Mouse (Mus musculus): ENCODE measurements around the gene Clic1. TPM values are rescaled to one million over a fixed set of nuclear protein-coding genes. Genes with fewer than 3 reads are reported as not detected.

The Clic1 gene
- polyA plus RNA-seq, 1 experiment from 2014 or later: 312 TPM

DNA sequence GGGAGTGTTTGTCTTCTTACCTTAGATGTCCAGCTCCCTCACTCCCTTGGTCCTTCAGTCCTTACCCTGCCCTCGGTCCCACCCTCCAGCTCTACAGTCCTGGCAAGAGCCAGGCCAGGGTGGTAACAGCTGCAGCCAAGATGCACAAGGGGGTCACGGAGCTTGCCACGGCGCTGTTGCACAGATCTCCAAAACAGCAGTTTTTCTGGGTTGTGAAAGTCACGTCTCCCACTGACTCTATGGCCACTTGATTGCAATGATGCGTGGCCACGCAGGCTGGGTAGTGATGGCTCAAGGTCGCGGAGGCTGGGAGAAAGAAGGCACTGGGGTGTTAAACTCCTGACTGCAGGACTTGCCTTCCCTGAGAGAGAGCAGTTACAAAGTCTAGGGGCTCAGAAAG lies 21.7 kb downstream of the Clic1 start:
- no peak for ATAC-seq
- 0 out of 2 replicates have a peak, but pooled peaks cover 7% of the 10 kb centered on the region for H3K27me3 ChIP-seq (replicated peaks; ENCODE audit: control insufficient read depth, insufficient read depth, low read length)
- no peaks in the 10 kb centered on the region for H3K9me3 ChIP-seq (ENCODE audit: control insufficient read depth)
- H3K4me3 ChIP-seq (ENCODE audit: low read depth, low read length): no peak overlapping the region
- no peak overlapping the region for H3K4me2 ChIP-seq (replicated peaks; ENCODE audit: low read depth)
- no peaks in the 10 kb centered on the region for H3K4me1 ChIP-seq (replicated peaks; ENCODE audit: control insufficient read depth, insufficient read depth, low read length)
- H3K27ac ChIP-seq (ENCODE audit: low read depth, low read length): no peak overlapping the region
- H3K9ac ChIP-seq (ENCODE audit: low read depth, low read length): no peak overlapping the region
- WGBS: 75% methylated on average over 9 of the region's 9 CpGs
- TF ChIP-seq CTCF (IDR thresholded peaks at IDR 0.05; ENCODE audit: low read depth): no peak
- no peaks in the 10 kb centered on the region for H3K36me3 ChIP-seq (ENCODE audit: control insufficient read depth, insufficient read depth)

- no peak for ATAC-seq
- peaks cover 9% of the 10 kb centered on the region; the same call in 1 of the 2 replicates for H3K4me1 ChIP-seq (replicated peaks; ENCODE audit: control insufficient read depth, insufficient read depth, low read length)
- TF ChIP-seq CTCF (IDR thresholded peaks at IDR 0.05; ENCODE audit: low read depth): no peak
- H3K4me2 ChIP-seq (replicated peaks; ENCODE audit: low read depth): peak overlapping the region; percentile 27
- H3K36me3 ChIP-seq (ENCODE audit: control insufficient read depth, insufficient read depth): no peaks in the 10 kb centered on the region
- H3K9me3 ChIP-seq (ENCODE audit: control insufficient read depth): no peaks in the 10 kb centered on the region
- WGBS: 29% methylated on average over 17 of the region's 17 CpGs
- H3K27ac ChIP-seq (ENCODE audit: low read depth, low read length): no peak overlapping the region
- H3K4me3 ChIP-seq (ENCODE audit: low read depth, low read length): no peak overlapping the region
- no peak overlapping the region for H3K9ac ChIP-seq (ENCODE audit: low read depth, low read length)
- H3K27me3 ChIP-seq (replicated peaks; ENCODE audit: control insufficient read depth, insufficient read depth, low read length): no peaks in the 10 kb centered on the region
These were observed 24.3 kb downstream of the Clic1 start for GRCm38 (mm10) chr17:35074097-35074496.

DNA sequence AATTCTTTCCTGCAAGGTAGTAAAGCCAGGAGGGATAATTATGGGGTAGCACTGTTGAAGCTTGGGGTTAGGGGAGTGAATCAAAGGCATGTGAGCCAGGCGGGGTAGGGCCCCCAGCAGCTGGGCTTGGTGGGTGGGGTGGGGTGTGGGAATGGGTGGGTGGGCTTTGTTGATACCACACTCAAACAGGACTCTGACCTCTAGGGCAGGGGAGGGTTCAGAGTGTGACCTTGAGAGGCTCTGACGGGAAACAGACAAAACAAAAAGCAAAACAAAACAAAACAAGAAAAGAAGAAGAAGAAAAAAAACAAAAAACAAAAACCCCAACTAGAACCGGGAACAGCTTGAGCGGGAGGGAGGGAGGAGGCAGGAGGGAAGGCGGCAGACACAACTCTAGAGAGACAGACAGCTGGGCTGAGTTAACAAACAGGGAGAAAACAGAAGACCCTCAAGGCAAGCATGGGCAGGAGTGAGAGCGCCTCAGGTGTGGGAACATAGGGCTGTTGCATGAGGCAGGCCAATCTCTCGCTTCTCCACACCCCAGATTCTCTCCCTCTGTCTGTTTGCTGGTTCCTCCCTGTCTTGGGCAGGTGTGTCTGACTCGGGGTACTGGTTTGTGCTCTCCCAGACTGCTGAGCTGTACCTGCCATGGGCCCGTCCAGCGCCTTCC lies 26.9 kb downstream of the Clic1 start, which contains the start of gene Ly6g6e:
Gene Ly6g6e, plus strand, starts transcription at position 396 of the 670 bp plus-strand sequence.
- WGBS: 21% methylated on average over 9 of the region's 10 CpGs
- Histone ChIP-seq H3K9ac (ENCODE audit: low read depth, low read length) (peak within 1 kb of the TSS; percentile 44), H3K9me3 (ENCODE audit: control insufficient read depth) (no peaks in the 10 kb centered on the region), H3K36me3 (ENCODE audit: control insufficient read depth, insufficient read depth) (no peaks in the 10 kb centered on the region), H3K27ac (ENCODE audit: low read depth, low read length) (peak within 1 kb of the TSS; percentile 22; the same call in 1 of the 2 replicates), H3K27me3 (replicated peaks; ENCODE audit: control insufficient read depth, insufficient read depth, low read length) (no peaks in the 10 kb centered on the region), H3K4me2 (replicated peaks; ENCODE audit: low read depth) (peak within 1 kb of the TSS; percentile 61), H3K4me1 (replicated peaks; ENCODE audit: control insufficient read depth, insufficient read depth, low read length) (peaks cover 11% of the 10 kb centered on the region; the same call in 1 of the 2 replicates), H3K4me3 (ENCODE audit: low read depth, low read length) (peak within 1 kb of the TSS; percentile 23)
- no peak for TF ChIP-seq CTCF (IDR thresholded peaks at IDR 0.05; ENCODE audit: low read depth)
- ATAC-seq: no peak

DNA sequence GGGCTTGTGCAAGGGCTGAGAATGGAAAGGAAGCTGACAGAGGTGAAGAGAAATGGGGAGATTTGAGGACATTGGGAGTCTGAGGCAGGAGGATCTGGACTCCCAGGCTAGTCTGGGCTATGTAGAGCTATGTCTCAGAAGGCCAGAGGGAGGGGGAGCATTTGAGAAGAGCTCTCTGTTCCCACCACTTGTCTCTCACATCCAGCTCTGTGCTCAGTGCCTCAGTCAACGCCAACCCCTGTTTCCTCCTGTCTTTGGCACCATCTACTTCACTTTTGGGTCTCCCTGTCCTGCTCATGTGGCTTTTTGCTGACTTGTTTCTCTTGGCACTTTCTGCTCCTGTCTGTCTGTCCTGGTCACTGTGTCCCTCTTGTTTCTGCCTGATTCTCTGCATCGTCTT lies 27.5 kb downstream of the Clic1 start:
- H3K27me3 ChIP-seq (replicated peaks; ENCODE audit: control insufficient read depth, insufficient read depth, low read length): no peaks in the 10 kb centered on the region
- no peaks in the 10 kb centered on the region for H3K36me3 ChIP-seq (ENCODE audit: control insufficient read depth, insufficient read depth)
- H3K9ac ChIP-seq (ENCODE audit: low read depth, low read length): peak overlapping the region; percentile 44
- H3K9me3 ChIP-seq (ENCODE audit: control insufficient read depth): no peaks in the 10 kb centered on the region
- H3K27ac ChIP-seq (ENCODE audit: low read depth, low read length): peak overlapping the region; percentile 22; the same call in 1 of the 2 replicates
- no peak for ATAC-seq
- peak overlapping the region; percentile 61 for H3K4me2 ChIP-seq (replicated peaks; ENCODE audit: low read depth)
- 25% methylated on average over 2 of the region's 2 CpGs for WGBS
- H3K4me3 ChIP-seq (ENCODE audit: low read depth, low read length): peak overlapping the region; percentile 23
- TF ChIP-seq CTCF (IDR thresholded peaks at IDR 0.05; ENCODE audit: low read depth): no peak
- peaks cover 11% of the 10 kb centered on the region; the same call in 1 of the 2 replicates for H3K4me1 ChIP-seq (replicated peaks; ENCODE audit: control insufficient read depth, insufficient read depth, low read length)

GRCm38 (mm10) chr17:35077786-35078233 lies 28.0 kb downstream of the Clic1 start, which contains the start of gene Ly6g6d:
Gene Ly6g6d (minus strand): TSS chr17:35078065.
- 9% methylated on average over 14 of the region's 14 CpGs for WGBS
- H3K4me1 ChIP-seq (replicated peaks; ENCODE audit: control insufficient read depth, insufficient read depth, low read length): peaks cover 11% of the 10 kb centered on the region; the same call in 1 of the 2 replicates
- no peaks in the 10 kb centered on the region for H3K27me3 ChIP-seq (replicated peaks; ENCODE audit: control insufficient read depth, insufficient read depth, low read length)
- peak within 1 kb of the TSS; percentile 23 for H3K4me3 ChIP-seq (ENCODE audit: low read depth, low read length)
- peak; percentile 79 for TF ChIP-seq CTCF (IDR thresholded peaks at IDR 0.05; ENCODE audit: low read depth)
- H3K9ac ChIP-seq (ENCODE audit: low read depth, low read length): peak within 1 kb of the TSS; percentile 44
- no peaks in the 10 kb centered on the region for H3K36me3 ChIP-seq (ENCODE audit: control insufficient read depth, insufficient read depth)
- H3K9me3 ChIP-seq (ENCODE audit: control insufficient read depth): no peaks in the 10 kb centered on the region
- ATAC-seq: peak; percentile 39
- H3K4me2 ChIP-seq (replicated peaks; ENCODE audit: low read depth): peak within 1 kb of the TSS; percentile 61
- peak within 1 kb of the TSS; percentile 22; the same call in 1 of the 2 replicates for H3K27ac ChIP-seq (ENCODE audit: low read depth, low read length)

DNA sequence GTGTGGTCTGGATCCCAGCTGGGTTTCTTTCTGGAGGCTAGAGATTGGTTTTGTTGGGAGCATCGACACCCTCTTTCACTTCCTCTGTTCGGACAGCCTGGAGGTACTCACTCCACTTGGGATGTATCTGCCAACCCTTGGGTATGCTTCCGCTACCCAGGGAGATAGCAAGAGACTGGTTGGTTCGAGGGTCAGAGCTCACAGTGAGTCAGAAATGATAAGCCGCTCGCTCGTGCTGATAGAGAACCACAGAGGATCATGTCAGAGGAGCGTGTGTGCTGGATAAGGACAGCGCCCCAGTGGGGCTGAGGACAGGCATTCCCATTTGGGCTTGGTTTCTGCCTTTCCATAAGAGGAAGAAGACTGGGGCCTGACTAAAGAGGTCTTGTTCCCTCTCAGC lies 30.0 kb downstream of the Clic1 start:
- Histone ChIP-seq H3K27me3 (replicated peaks; ENCODE audit: control insufficient read depth, insufficient read depth, low read length) (no peaks in the 10 kb centered on the region), H3K27ac (ENCODE audit: low read depth, low read length) (peak overlapping the region; percentile 41; the same call in 1 of the 2 replicates), H3K9ac (ENCODE audit: low read depth, low read length) (0 out of 2 replicates have a peak overlapping the region, but pooled peaks have one; percentile 11), H3K4me1 (replicated peaks; ENCODE audit: control insufficient read depth, insufficient read depth, low read length) (peaks cover 11% of the 10 kb centered on the region; the same call in 1 of the 2 replicates), H3K4me3 (ENCODE audit: low read depth, low read length) (no peak overlapping the region), H3K9me3 (ENCODE audit: control insufficient read depth) (no peaks in the 10 kb centered on the region), H3K4me2 (replicated peaks; ENCODE audit: low read depth) (peak overlapping the region; percentile 32; the same call in 1 of the 2 replicates), H3K36me3 (ENCODE audit: control insufficient read depth, insufficient read depth) (no peaks in the 10 kb centered on the region)
- peak; percentile 58 for TF ChIP-seq CTCF (IDR thresholded peaks at IDR 0.05; ENCODE audit: low read depth)
- WGBS: 28% methylated on average over 9 of the region's 9 CpGs
- peak; percentile 76 for ATAC-seq
